Mouse (Mus musculus) urinary bladder, adult 2 months (tissue): Measurements from ENCODE around the gene Mcm9. TPM values are rescaled to one million over a fixed set of nuclear protein-coding genes. Genes with fewer than 3 reads are reported as not detected.
"Not testable (repeated sequence)": the region's sequence is repeated elsewhere in the genome, so short reads cannot be mapped to it uniquely, and the experiment has no call there.

ENCODE experiments used
- DNase-seq: peaks from one replicate; pipeline ENCODE4 v3.0.0; 2022; ENCODE audit warnings: low spot score
- polyA plus RNA-seq: library from polyadenylated mRNA; depleted of rRNA; stranded (reverse); fragments of >200 nt; gene quantifications from 2 replicates; pipeline ENCODE4 v1.2.3, GENCODE M21; 2012; rRNA removed

The Mcm9 gene
- polyA plus RNA-seq, 1 experiment: 5.0 TPM

DNA sequence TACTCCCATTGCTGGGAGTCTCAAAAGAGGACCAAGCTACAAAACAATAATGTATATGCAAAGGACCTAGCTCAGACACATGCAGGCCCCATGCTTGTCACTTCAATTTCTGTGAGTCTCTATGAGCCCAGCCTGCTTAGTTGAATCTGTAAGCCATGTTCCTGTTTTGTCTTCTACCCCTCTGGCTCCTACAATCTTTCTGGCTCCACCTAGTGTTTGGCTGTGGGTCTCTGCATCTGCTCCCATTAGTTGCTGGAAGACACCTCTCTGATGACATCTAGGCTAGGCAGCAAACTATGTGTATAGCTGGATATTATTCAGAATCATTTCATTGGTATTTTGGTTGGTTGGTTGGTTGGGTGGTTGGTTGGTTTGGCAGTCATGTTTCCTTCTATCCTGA, 130.7 kb downstream of the Mcm9 start:
- no peak for DNase-seq

DNA sequence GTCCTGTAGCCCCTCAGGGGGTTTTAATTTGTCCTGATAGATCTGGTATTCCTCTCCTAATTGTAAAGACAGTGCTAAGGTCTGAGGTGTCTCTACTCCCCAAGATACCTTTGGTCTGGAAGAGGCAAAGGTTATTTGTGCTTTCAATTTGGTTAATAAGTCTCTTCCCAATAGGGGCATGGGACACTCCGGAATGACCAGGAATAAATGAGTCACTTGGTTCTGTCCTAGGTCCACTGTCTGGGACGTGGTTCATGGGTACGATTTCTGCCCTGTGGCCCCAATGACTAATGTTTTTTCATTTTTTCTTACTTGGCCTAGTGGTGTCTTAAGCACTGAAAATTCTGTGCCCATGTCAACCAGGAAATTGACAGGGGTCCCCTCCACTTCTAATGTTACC, 134.9 kb downstream of the Mcm9 start:
- DNase-seq: not testable (repeated sequence)

DNA sequence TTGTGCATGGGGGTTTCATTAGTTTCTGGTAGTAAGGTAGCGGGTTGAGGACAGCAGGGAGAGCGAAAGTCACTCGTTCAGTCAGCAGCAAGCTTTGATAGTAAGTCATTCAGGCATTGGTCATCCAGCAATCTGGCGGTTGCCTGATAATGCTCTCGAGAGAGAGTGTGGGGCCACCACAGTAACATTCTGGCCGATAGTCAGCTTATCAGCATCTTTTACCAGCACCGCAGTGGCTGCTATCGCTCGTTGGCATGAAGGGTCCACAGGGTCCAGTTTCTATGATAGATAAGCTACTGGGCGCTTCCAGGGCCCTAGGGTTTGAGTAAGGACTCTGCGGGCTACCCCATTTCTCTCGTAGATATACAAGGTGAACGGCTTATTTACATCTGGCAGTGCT, 136.3 kb downstream of the Mcm9 start:
- DNase-seq: no peak

Other genes starting within 250 kb of the Mcm9 start
- 29.0 and 34.7 TPM in 2 replicates for gene Asf1a, start 33.7 kb downstream of the Mcm9 start, polyA plus RNA-seq
- 2.5 and 2.8 TPM in 2 replicates for gene Fam184a, start 120.7 kb upstream of the Mcm9 start, polyA plus RNA-seq